Mouse (Mus musculus) embryonic facial prominence, embryonic 10.5 days (tissue): ENCODE measurements around the gene Mapk13. TPM values are rescaled to one million over a fixed set of nuclear protein-coding genes. Genes with fewer than 3 reads are reported as not detected.

Experiments used
- DNase-seq: peaks from one replicate; pipeline ENCODE4 v3.0.0-alpha.2; 2017; ENCODE audit warnings: low spot score
- H3K27ac ChIP-seq: fragments of 300-500 bp; sonication (generic); replicated peaks from 2 replicates; pipeline ENCODE4 v1.5.1; 2016; ENCODE audit warnings: mild to moderate bottlenecking
- H3K27me3 ChIP-seq: fragments of 300-500 bp; sonication (generic); replicated peaks from 2 replicates; pipeline ENCODE4 v1.6.1; 2016; ENCODE audit warnings: low read depth, mild to moderate bottlenecking; ENCODE audit not compliant: poor library complexity, severe bottlenecking
- H3K36me3 ChIP-seq: fragments of 300-500 bp; sonication (generic); replicated peaks from 2 replicates; pipeline ENCODE4 v1.6.1; 2016; ENCODE audit warnings: mild to moderate bottlenecking, moderate library complexity
- H3K4me1 ChIP-seq: fragments of 300-500 bp; sonication (generic); 2 replicates; pipeline ENCODE4 v1.6.1; 2016
- H3K4me3 ChIP-seq: fragments of 300-500 bp; sonication (generic); 2 replicates; pipeline ENCODE4 v1.5.1; 2016; ENCODE audit warnings: mild to moderate bottlenecking, moderate library complexity
- H3K9me3 ChIP-seq: fragments of 300-500 bp; sonication (generic); 2 replicates; pipeline ENCODE4 v1.6.1; 2016; ENCODE audit warnings: mild to moderate bottlenecking
- WGBS: fragments of 180-500 bp; shearing (Covaris S2); methylation state at CpG from one replicate; pipeline ENCODE4 v1.1.7; 2016; 5-methylcytosine and 5-hydroxymethylcytosine counted together
- polyA plus RNA-seq: library from polyadenylated mRNA; unstranded; fragments of >200 nt; fragmentation: Nextera tagmentation; extraction: Ambion mirVana; gene quantifications from 2 replicates; pipeline ENCODE4 v1.2.1, GENCODE M21; 2016

Gene Mapk13
- polyA plus RNA-seq, 1 experiment from 2014 or later, result 19.4 TPM

- 90% methylated on average over 3 of the region's 3 CpGs for WGBS
These were observed 10.6 kb downstream of the Mapk13 start for GRCm38 (mm10) chr17:28779735-28780134.

GRCm38 (mm10) chr17:28780836-28781235 is 11.7 kb downstream of the Mapk13 start:
- Histone ChIP-seq H3K27me3 (no peaks in the 10 kb centered on the region), H3K36me3 (peaks cover 4% of the 10 kb centered on the region; the same call in 1 of the 2 replicates), H3K9me3 (no peaks in the 10 kb centered on the region), H3K27ac (no peak overlapping the region), H3K4me3 (no peak overlapping the region), H3K4me1 (peaks cover 10% of the 10 kb centered on the region)
- 72% methylated on average over 3 of the region's 3 CpGs for WGBS
- DNase-seq, result no peak

More at GRCm38 (mm10) chr17:28779735-28780134, 10.6 kb downstream of the Mapk13 start:
- Histone ChIP-seq H3K4me1 (peaks cover 10% of the 10 kb centered on the region), H3K4me3 (no peak overlapping the region), H3K36me3 (peaks cover 4% of the 10 kb centered on the region; the same call in 1 of the 2 replicates), H3K27me3 (no peaks in the 10 kb centered on the region), H3K27ac (no peak overlapping the region), H3K9me3 (no peaks in the 10 kb centered on the region)
- no peak for DNase-seq

GRCm38 (mm10) chr17:28781290-28782045 is 12.4 kb downstream of the Mapk13 start:
- DNase-seq, result no peak
- H3K36me3 ChIP-seq, result no peaks in the 10 kb centered on the region; the same call in 1 of the 2 replicates

GRCm38 (mm10) chr17:28785036-28785435 is 15.9 kb downstream of the Mapk13 start:
- WGBS, result 85% methylated on average over 3 of the region's 3 CpGs
- no peak overlapping the region for H3K27ac ChIP-seq
- no peaks in the 10 kb centered on the region for H3K36me3 ChIP-seq

More at GRCm38 (mm10) chr17:28781290-28782045, 12.4 kb downstream of the Mapk13 start:
- no peaks in the 10 kb centered on the region for H3K9me3 ChIP-seq
- no peaks in the 10 kb centered on the region for H3K27me3 ChIP-seq
- no peak overlapping the region for H3K4me3 ChIP-seq
- 52% methylated on average over 9 of the region's 9 CpGs for WGBS
- H3K4me1 ChIP-seq, result peaks cover 10% of the 10 kb centered on the region
- peak overlapping the region; percentile 51; the same call in 1 of the 2 replicates for H3K27ac ChIP-seq

GRCm38 (mm10) chr17:28787507-28787906 is 18.4 kb downstream of the Mapk13 start:
- H3K4me3 ChIP-seq, result no peak overlapping the region
- DNase-seq, result no peak
- WGBS, result 96% methylated on average over 12 of the region's 12 CpGs
- H3K9me3 ChIP-seq, result no peaks in the 10 kb centered on the region
- no peaks in the 10 kb centered on the region for H3K4me1 ChIP-seq
- H3K36me3 ChIP-seq, result no peaks in the 10 kb centered on the region
- H3K27me3 ChIP-seq, result no peaks in the 10 kb centered on the region
- no peak overlapping the region for H3K27ac ChIP-seq

More at GRCm38 (mm10) chr17:28785036-28785435, 15.9 kb downstream of the Mapk13 start:
- no peak for DNase-seq
- Histone ChIP-seq H3K4me1 (peaks cover 10% of the 10 kb centered on the region), H3K9me3 (no peaks in the 10 kb centered on the region), H3K4me3 (no peak overlapping the region), H3K27me3 (no peaks in the 10 kb centered on the region)

GRCm38 (mm10) chr17:28797031-28797430 is 27.9 kb downstream of the Mapk13 start:
- Histone ChIP-seq H3K36me3 (no peaks in the 10 kb centered on the region), H3K9me3 (0 out of 2 replicates have a peak, but pooled peaks cover 6% of the 10 kb centered on the region), H3K27me3 (0 out of 2 replicates have a peak, but pooled peaks cover 3% of the 10 kb centered on the region), H3K4me3 (no peak overlapping the region), H3K27ac (no peak overlapping the region), H3K4me1 (peaks cover 24% of the 10 kb centered on the region)
- WGBS, result 90% methylated on average over 4 of the region's 4 CpGs
- no peak for DNase-seq

- peaks cover 36% of the 10 kb centered on the region for H3K4me1 ChIP-seq
- WGBS, result 27% methylated on average over 14 of the region's 14 CpGs
- H3K9me3 ChIP-seq, result 0 out of 2 replicates have a peak, but pooled peaks cover 6% of the 10 kb centered on the region
- peak overlapping the region; percentile 100 for H3K27ac ChIP-seq
- DNase-seq, result no peak
- H3K4me3 ChIP-seq, result peak overlapping the region; percentile 88
- H3K36me3 ChIP-seq, result no peaks in the 10 kb centered on the region; the same call in 1 of the 2 replicates
- H3K27me3 ChIP-seq, result 0 out of 2 replicates have a peak, but pooled peaks cover 3% of the 10 kb centered on the region
These were observed 30.4 kb downstream of the Mapk13 start for GRCm38 (mm10) chr17:28799291-28800160.

GRCm38 (mm10) chr17:28800281-28800670 is 31.2 kb downstream of the Mapk13 start:
- H3K9me3 ChIP-seq, result 0 out of 2 replicates have a peak, but pooled peaks cover 3% of the 10 kb centered on the region
- H3K36me3 ChIP-seq, result peaks cover 6% of the 10 kb centered on the region
- peak overlapping the region; percentile 100 for H3K27ac ChIP-seq
- H3K4me3 ChIP-seq, result peak overlapping the region; percentile 88
- peaks cover 36% of the 10 kb centered on the region for H3K4me1 ChIP-seq
- no peak for DNase-seq
- H3K27me3 ChIP-seq, result 0 out of 2 replicates have a peak, but pooled peaks cover 3% of the 10 kb centered on the region
- under 1% methylated on average over 15 of the region's 15 CpGs for WGBS

- Histone ChIP-seq H3K27me3 (0 out of 2 replicates have a peak, but pooled peaks cover 3% of the 10 kb centered on the region), H3K9me3 (no peaks in the 10 kb centered on the region), H3K27ac (peak within 1 kb of the TSS; percentile 100), H3K4me1 (peaks cover 36% of the 10 kb centered on the region), H3K4me3 (peak within 1 kb of the TSS; percentile 88), H3K36me3 (peaks cover 12% of the 10 kb centered on the region)
- DNase-seq, result peak; percentile 87
- WGBS, result under 1% methylated on average over 98 of the region's 99 CpGs
These were observed 31.7 kb downstream of the Mapk13 start, which contains the start of gene Brpf3 for GRCm38 (mm10) chr17:28800671-28801412. Brpf3 (plus strand) TSS chr17:28801090.

- Histone ChIP-seq H3K27me3 (0 out of 2 replicates have a peak, but pooled peaks cover 3% of the 10 kb centered on the region), H3K9me3 (no peaks in the 10 kb centered on the region), H3K36me3 (peaks cover 19% of the 10 kb centered on the region), H3K4me3 (peak overlapping the region; percentile 88), H3K27ac (peak overlapping the region; percentile 100), H3K4me1 (peaks cover 36% of the 10 kb centered on the region)
- WGBS, result under 1% methylated on average over 42 of the region's 42 CpGs
- peak; percentile 100 for DNase-seq
These were observed 32.4 kb downstream of the Mapk13 start for GRCm38 (mm10) chr17:28801474-28802005.

GRCm38 (mm10) chr17:28802006-28802481 is 32.9 kb downstream of the Mapk13 start:
- Histone ChIP-seq H3K4me3 (peak overlapping the region; percentile 88), H3K36me3 (peaks cover 24% of the 10 kb centered on the region), H3K9me3 (no peaks in the 10 kb centered on the region), H3K4me1 (peaks cover 36% of the 10 kb centered on the region), H3K27me3 (0 out of 2 replicates have a peak, but pooled peaks cover 3% of the 10 kb centered on the region), H3K27ac (peak overlapping the region; percentile 100)
- no peak for DNase-seq
- WGBS, result 1% methylated on average over 18 of the region's 18 CpGs
